25 mouse cellular contexts compared by ENCODE assay signal in the genomic region with DNA sequence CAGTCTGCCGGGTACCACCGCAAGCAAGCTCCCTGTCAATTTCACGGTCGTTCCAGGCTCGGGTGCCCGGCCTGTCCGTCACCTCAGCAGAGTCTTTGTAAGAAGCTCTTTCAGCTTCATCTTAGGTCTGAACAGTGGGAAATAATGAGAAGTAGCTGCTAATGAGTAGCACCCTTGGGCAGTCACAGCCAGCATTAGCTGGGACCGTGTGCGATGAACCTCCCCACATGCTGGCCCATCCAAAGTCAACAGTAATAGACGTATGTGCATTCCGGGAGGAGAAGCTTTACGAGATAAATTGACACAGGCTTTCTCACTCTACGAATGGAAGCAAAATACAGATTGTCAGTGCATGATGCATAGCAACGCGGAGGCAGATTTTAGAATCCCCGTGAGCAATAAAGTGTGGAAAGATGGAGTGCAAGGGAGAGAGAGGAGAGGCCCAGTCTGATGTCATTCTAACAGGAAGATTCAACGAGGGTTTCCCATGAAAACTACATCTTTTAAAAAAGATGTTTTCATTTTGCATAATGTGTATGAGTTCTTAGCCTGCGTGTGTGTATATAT.
DNase-seq lines count a peak whose midpoint lies in the region; ATAC-seq and TF ChIP-seq lines count a peak whose summit lies in the region.
"Had no signal": no experiment of that assay in that cellular context is flagged by ENCODE, and none has a peak within 500 bp of the region (broad histone marks: within the 10 kb centered on the region; RNA-seq: fewer than 3 reads in every experiment).

No protein-coding gene starts in this region.

- H3K9me3 ChIP-seq in forebrain, embryonic 13.5 days (replicated peaks) = no peaks in the 10 kb centered on the region
- no peaks in the 10 kb centered on the region for H3K9me3 ChIP-seq in forebrain, embryonic 10.5 days
- H3K9me3 ChIP-seq in midbrain, embryonic 13.5 days = no peaks in the 10 kb centered on the region
- no peaks in the 10 kb centered on the region for H3K9me3 ChIP-seq in midbrain, embryonic 11.5 days (ENCODE audit: control insufficient read depth, low read length)
- H3K9me3 ChIP-seq in forebrain, embryonic 14.5 days (replicated peaks; ENCODE audit: control insufficient read depth, low read length) = no peaks in the 10 kb centered on the region
- H3K9me3 ChIP-seq: embryonic facial prominence, embryonic 12.5 days; heart, embryonic 13.5 days; hindbrain, embryonic 12.5 days; intestine, embryonic 15.5 days had no signal

- no peak overlapping the region for H3K4me3 ChIP-seq in forebrain, embryonic 13.5 days
- H3K4me3 ChIP-seq in forebrain, embryonic 10.5 days = no peak overlapping the region
- no peak overlapping the region for H3K4me3 ChIP-seq in midbrain, embryonic 13.5 days (replicated peaks)
- H3K4me3 ChIP-seq in midbrain, embryonic 11.5 days (ENCODE audit: low read depth, low read length) = no peak overlapping the region
- no peak overlapping the region for H3K4me3 ChIP-seq in forebrain, embryonic 14.5 days (ENCODE audit: low read depth, low read length)
- no peak overlapping the region for H3K4me3 ChIP-seq in layer of hippocampus, adult 2 months
- H3K4me3 ChIP-seq: embryonic facial prominence, embryonic 12.5 days; gastrocnemius, adult 2 months; heart, embryonic 13.5 days; hindbrain, embryonic 12.5 days; intestine, embryonic 15.5 days had no signal

- peaks cover 38% of the 10 kb centered on the region for H3K4me1 ChIP-seq in forebrain, embryonic 13.5 days
- peaks cover 13% of the 10 kb centered on the region for H3K4me1 ChIP-seq in forebrain, embryonic 10.5 days
- peaks cover 45% of the 10 kb centered on the region for H3K4me1 ChIP-seq in midbrain, embryonic 13.5 days (replicated peaks)
- H3K4me1 ChIP-seq in midbrain, embryonic 11.5 days (ENCODE audit: control insufficient read depth, insufficient read depth, low read length) = peaks cover 3% of the 10 kb centered on the region; the same call in 1 of the 2 replicates
- peaks cover 12% of the 10 kb centered on the region for H3K4me1 ChIP-seq in forebrain, embryonic 14.5 days (ENCODE audit: control insufficient read depth, insufficient read depth, low read length)

- no peaks in the 10 kb centered on the region for H3K27me3 ChIP-seq in forebrain, embryonic 13.5 days
- no peaks in the 10 kb centered on the region for H3K27me3 ChIP-seq in forebrain, embryonic 10.5 days (ENCODE audit: poor library complexity, severe bottlenecking)
- no peaks in the 10 kb centered on the region for H3K27me3 ChIP-seq in midbrain, embryonic 13.5 days
- H3K27me3 ChIP-seq in midbrain, embryonic 11.5 days (ENCODE audit: control insufficient read depth, insufficient read depth, low read length) = no peaks in the 10 kb centered on the region
- no peaks in the 10 kb centered on the region for H3K27me3 ChIP-seq in forebrain, embryonic 14.5 days (replicated peaks; ENCODE audit: control insufficient read depth, insufficient read depth, low read length)
- H3K27me3 ChIP-seq: CH12.LX; embryonic facial prominence, embryonic 12.5 days; heart, embryonic 13.5 days; hindbrain, embryonic 12.5 days; intestine, embryonic 15.5 days; Patski had no signal

- no peak overlapping the region for H3K9ac ChIP-seq in forebrain, embryonic 13.5 days
- no peak overlapping the region for H3K9ac ChIP-seq in midbrain, embryonic 13.5 days (replicated peaks)
- H3K9ac ChIP-seq in midbrain, embryonic 11.5 days (ENCODE audit: low read length) = no peak overlapping the region
- no peak overlapping the region for H3K9ac ChIP-seq in forebrain, embryonic 14.5 days (ENCODE audit: low read length)
- H3K9ac ChIP-seq: embryonic facial prominence, embryonic 12.5 days; heart, embryonic 13.5 days; hindbrain, embryonic 12.5 days; intestine, embryonic 15.5 days had no signal

- TF ChIP-seq CTCF in layer of hippocampus, adult 2 months (conservative IDR thresholded peaks at IDR 0.05) = no peak

- peak; percentile 33; the same call in 1 of the 2 replicates for ATAC-seq in forebrain, embryonic 13.5 days
- ATAC-seq in midbrain, embryonic 13.5 days = no peak
- no peak for ATAC-seq in midbrain, embryonic 11.5 days (ENCODE audit: low FRiP score)
- ATAC-seq in forebrain, embryonic 14.5 days = peak; percentile 38; the same call in 1 of the 2 replicates
- ATAC-seq: activated CD4-positive, CD25-positive, alpha-beta regulatory T cell, adult 4 months; intestine, embryonic 15.5 days; Patski had no signal

- no peak overlapping the region for H3K4me2 ChIP-seq in forebrain, embryonic 13.5 days
- no peak overlapping the region for H3K4me2 ChIP-seq in midbrain, embryonic 13.5 days (replicated peaks)
- no peak overlapping the region for H3K4me2 ChIP-seq in midbrain, embryonic 11.5 days
- no peak overlapping the region for H3K4me2 ChIP-seq in forebrain, embryonic 14.5 days (ENCODE audit: low read length)
- H3K4me2 ChIP-seq: embryonic facial prominence, embryonic 12.5 days; heart, embryonic 13.5 days; hindbrain, embryonic 12.5 days; intestine, embryonic 15.5 days had no signal

- no peak for DNase-seq in forebrain, embryonic 10.5 days (ENCODE audit: extremely low spot score, low spot score)
- no peak for DNase-seq in midbrain, embryonic 11.5 days (ENCODE audit: low spot score, missing footprints)
- DNase-seq in brain, adult 2 months (ENCODE audit: low read depth, low spot score) = peak; percentile 47
- DNase-seq in forebrain, embryonic 14.5 days (ENCODE audit: low spot score) = peak; percentile 45
- no peak for DNase-seq in lung, adult 18-20 months
- no peak for DNase-seq in layer of hippocampus, adult 2 months (ENCODE audit: low spot score in 2 of 2)
- DNase-seq: adrenal gland, postnatal 14 days; cerebellum, adult 11 months; cerebellum, adult 8-10 months; cerebellum, postnatal 14 days; embryo, embryonic 11 days; gastrocnemius, adult 2 months; gastrocnemius, postnatal 25 days; heart, postnatal 10 days; heart, postnatal 4 days; kidney, adult 18-20 months had no signal

- peak overlapping the region; percentile 55 for H3K27ac ChIP-seq in forebrain, embryonic 13.5 days
- no peak overlapping the region for H3K27ac ChIP-seq in forebrain, embryonic 10.5 days
- H3K27ac ChIP-seq in midbrain, embryonic 13.5 days = 0 out of 2 replicates have a peak overlapping the region, but pooled peaks have one; percentile 4
- H3K27ac ChIP-seq in midbrain, embryonic 11.5 days (ENCODE audit: low read depth, low read length) = no peak overlapping the region
- peak overlapping the region; percentile 68; the same call in 1 of the 2 replicates for H3K27ac ChIP-seq in forebrain, embryonic 14.5 days (ENCODE audit: low read depth, low read length)
- H3K27ac ChIP-seq in layer of hippocampus, adult 2 months = no peak overlapping the region
- H3K27ac ChIP-seq: embryonic facial prominence, embryonic 12.5 days; gastrocnemius, adult 2 months; heart, embryonic 13.5 days; hindbrain, embryonic 12.5 days; intestine, embryonic 15.5 days had no signal

- peaks cover 34% of the 10 kb centered on the region for H3K36me3 ChIP-seq in forebrain, embryonic 13.5 days (ENCODE audit: poor library complexity, severe bottlenecking)
- peaks cover 59% of the 10 kb centered on the region for H3K36me3 ChIP-seq in forebrain, embryonic 10.5 days (replicated peaks)
- H3K36me3 ChIP-seq in midbrain, embryonic 13.5 days = peaks cover 15% of the 10 kb centered on the region; the same call in 1 of the 2 replicates
- H3K36me3 ChIP-seq in midbrain, embryonic 11.5 days (ENCODE audit: control insufficient read depth, insufficient read depth, low read length) = no peaks in the 10 kb centered on the region; the same call in 1 of the 2 replicates
- H3K36me3 ChIP-seq in forebrain, embryonic 14.5 days (ENCODE audit: control insufficient read depth, insufficient read depth, low read length) = peaks cover 24% of the 10 kb centered on the region
- H3K36me3 ChIP-seq: intestine, embryonic 15.5 days had no signal

- WGBS in forebrain, embryonic 13.5 days = 62% methylated on average over 18 of the region's 18 CpGs
- WGBS in forebrain, embryonic 10.5 days = 89% methylated on average over 18 of the region's 18 CpGs
- WGBS in midbrain, embryonic 13.5 days = 69% methylated on average over 18 of the region's 18 CpGs
- 86% methylated on average over 18 of the region's 18 CpGs for WGBS in midbrain, embryonic 11.5 days
- WGBS in forebrain, embryonic 14.5 days = 51% methylated on average over 18 of the region's 18 CpGs

Comparison
In these comparisons a context has a peak if more than half of its experiments do, and no peak if none do; other contexts are left out.
1. H3K27ac ChIP-seq: peak in forebrain, embryonic 13.5 days (single experiment), midbrain, embryonic 13.5 days (single experiment) and forebrain, embryonic 14.5 days (single experiment); none in forebrain, embryonic 10.5 days (single experiment), midbrain, embryonic 11.5 days (single experiment) and layer of hippocampus, adult 2 months (single experiment).
2. DNase-seq: peak in brain, adult 2 months (single experiment) and forebrain, embryonic 14.5 days (single experiment); none in forebrain, embryonic 10.5 days (single experiment), midbrain, embryonic 11.5 days (single experiment), lung, adult 18-20 months (0 of 2) and layer of hippocampus, adult 2 months (0 of 2).
3. ATAC-seq: peak in forebrain, embryonic 13.5 days (single experiment) and forebrain, embryonic 14.5 days (single experiment); none in midbrain, embryonic 13.5 days (single experiment) and midbrain, embryonic 11.5 days (single experiment).